10 mouse cellular contexts compared by ENCODE assay signal in genomic region chr12:3560596-3560995, GRCm38 (mm10). TPM values are rescaled to one million over a fixed set of nuclear protein-coding genes. Genes with fewer than 3 reads are reported as not detected.
A peak's percentile ranks its signal among the peaks of the same experiment; 100 is the strongest.
DNase-seq lines count a peak whose midpoint lies in the region; ATAC-seq and TF ChIP-seq lines count a peak whose summit lies in the region.
"Had no signal": no experiment of that assay in that cellular context is flagged by ENCODE, and none has a peak within 500 bp of the region (broad histone marks: within the 10 kb centered on the region; RNA-seq: fewer than 3 reads in every experiment).

No protein-coding gene starts in this region.

- H3K9me3 ChIP-seq in hindbrain, embryonic 11.5 days (ENCODE audit: control insufficient read depth, low read length) = no peaks in the 10 kb centered on the region
- H3K9me3 ChIP-seq in hindbrain, embryonic 13.5 days = no peaks in the 10 kb centered on the region
- no peaks in the 10 kb centered on the region for H3K9me3 ChIP-seq in kidney, postnatal 0 days (replicated peaks; ENCODE audit: low read length)
- H3K9me3 ChIP-seq: embryonic facial prominence, embryonic 12.5 days had no signal

- H3K27me3 ChIP-seq in hindbrain, embryonic 11.5 days (ENCODE audit: control insufficient read depth, insufficient read depth, low read length) = no peaks in the 10 kb centered on the region
- no peaks in the 10 kb centered on the region for H3K27me3 ChIP-seq in hindbrain, embryonic 13.5 days
- H3K27me3 ChIP-seq in kidney, postnatal 0 days (ENCODE audit: insufficient read depth, low read length) = no peaks in the 10 kb centered on the region
- H3K27me3 ChIP-seq: embryonic facial prominence, embryonic 12.5 days had no signal

- no peak overlapping the region for H3K4me3 ChIP-seq in hindbrain, embryonic 11.5 days (ENCODE audit: low read depth, low read length)
- H3K4me3 ChIP-seq in hindbrain, embryonic 13.5 days = no peak overlapping the region
- H3K4me3 ChIP-seq in kidney, postnatal 0 days (replicated peaks; ENCODE audit: low read depth, low read length) = no peak overlapping the region
- H3K4me3 ChIP-seq in lung, adult 2 months (replicated peaks; ENCODE audit: extremely low read depth, low read depth, low read length) = no peak overlapping the region
- H3K4me3 ChIP-seq: embryonic facial prominence, embryonic 12.5 days had no signal

- no peaks in the 10 kb centered on the region for H3K4me1 ChIP-seq in hindbrain, embryonic 11.5 days (replicated peaks; ENCODE audit: control insufficient read depth, insufficient read depth, low read length)
- H3K4me1 ChIP-seq in hindbrain, embryonic 13.5 days (replicated peaks) = no peaks in the 10 kb centered on the region
- no peaks in the 10 kb centered on the region for H3K4me1 ChIP-seq in kidney, postnatal 0 days (replicated peaks; ENCODE audit: insufficient read depth, low read length)
- no peaks in the 10 kb centered on the region for H3K4me1 ChIP-seq in lung, adult 2 months (ENCODE audit: control insufficient read depth, insufficient read depth, low read length)
- H3K4me1 ChIP-seq: embryonic facial prominence, embryonic 12.5 days had no signal

- 33% methylated on average over 1 of the region's 1 CpGs for WGBS in hindbrain, embryonic 11.5 days
- 32% methylated on average over 1 of the region's 1 CpGs for WGBS in hindbrain, embryonic 13.5 days
- 19% methylated on average over 1 of the region's 1 CpGs for WGBS in kidney, postnatal 0 days
- WGBS in lung, adult 2 months = 13% methylated on average over 1 of the region's 1 CpGs

- TF ChIP-seq CTCF in kidney, postnatal 0 days (IDR thresholded peaks at IDR 0.05; ENCODE audit: low read depth) = peak; percentile 78
- 0 out of 2 replicates have a peak, but pooled peaks have one; percentile 11 for TF ChIP-seq CTCF in lung, adult 2 months (IDR thresholded peaks at IDR 0.05; ENCODE audit: insufficient read depth, low read length)

- no peak for TF ChIP-seq POLR2A in lung, adult 2 months (IDR thresholded peaks at IDR 0.05; ENCODE audit: borderline replicate concordance, extremely low read depth, low read depth, low read length)

- H3K9ac ChIP-seq in hindbrain, embryonic 11.5 days (ENCODE audit: low read depth, low read length) = no peak overlapping the region
- no peak overlapping the region for H3K9ac ChIP-seq in hindbrain, embryonic 13.5 days
- no peak overlapping the region for H3K9ac ChIP-seq in kidney, postnatal 0 days (ENCODE audit: low read depth, low read length)
- H3K9ac ChIP-seq: embryonic facial prominence, embryonic 12.5 days had no signal

- peak; percentile 47 for DNase-seq in hindbrain, embryonic 11.5 days (ENCODE audit: low spot score)
- DNase-seq in R1 (ENCODE audit: low read depth, low spot score) = peak; percentile 86
- peak; percentile 89 for DNase-seq in kidney, postnatal 0 days (ENCODE audit: low spot score)
- DNase-seq in lung, adult 2 months = no peak
- peak; percentile 54 to 55 for DNase-seq in right cerebral cortex, postnatal 36 days (ENCODE audit: low spot score in 2 of 2)
- no peak for DNase-seq in cerebellum, postnatal 25 days

- ATAC-seq in hindbrain, embryonic 11.5 days (ENCODE audit: low FRiP score) = no peak
- ATAC-seq in hindbrain, embryonic 13.5 days (ENCODE audit: low FRiP score) = no peak
- ATAC-seq in frontal cortex, adult (ENCODE audit: low TSS enrichment) = peak; percentile 92
- peak; percentile 79 for ATAC-seq in kidney, postnatal 0 days (replicated peaks; ENCODE audit: low FRiP score, low read depth)

- no peaks in the 10 kb centered on the region for H3K36me3 ChIP-seq in hindbrain, embryonic 11.5 days (ENCODE audit: control insufficient read depth, insufficient read depth, low read length)
- no peaks in the 10 kb centered on the region for H3K36me3 ChIP-seq in hindbrain, embryonic 13.5 days
- H3K36me3 ChIP-seq in kidney, postnatal 0 days (ENCODE audit: insufficient read depth, low read length) = no peaks in the 10 kb centered on the region
- H3K36me3 ChIP-seq: embryonic facial prominence, embryonic 12.5 days had no signal

- H3K4me2 ChIP-seq in hindbrain, embryonic 11.5 days (replicated peaks; ENCODE audit: low read depth, low read length) = no peak overlapping the region
- no peak overlapping the region for H3K4me2 ChIP-seq in hindbrain, embryonic 13.5 days
- H3K4me2 ChIP-seq in kidney, postnatal 0 days (ENCODE audit: low read length) = no peak overlapping the region
- H3K4me2 ChIP-seq: embryonic facial prominence, embryonic 12.5 days had no signal

- no peak overlapping the region for H3K27ac ChIP-seq in hindbrain, embryonic 11.5 days (ENCODE audit: low read depth, low read length)
- no peak overlapping the region for H3K27ac ChIP-seq in hindbrain, embryonic 13.5 days
- H3K27ac ChIP-seq in kidney, postnatal 0 days = no peak overlapping the region
- H3K27ac ChIP-seq: embryonic facial prominence, embryonic 12.5 days; macrophage had no signal

RNA-seq across cellular contexts. Expression of gene Dtnb, which starts 11.6 kb away (rescaled TPM):
- 36.0 and 37.6 TPM in 2 replicates for polyA plus RNA-seq in hindbrain, embryonic 11.5 days (2014; fragmentation: Nextera tagmentation; extraction: Ambion mirVana)
- polyA plus RNA-seq in hindbrain, embryonic 13.5 days (2015; fragmentation: Nextera tagmentation; extraction: Ambion mirVana) = 40.6 and 40.9 TPM in 2 replicates
- 36.3 and 43.5 TPM in 2 replicates for polyA plus RNA-seq in kidney, postnatal 0 days (2015; fragmentation: Nextera tagmentation; extraction: Ambion mirVana)
- 23.4 and 27.9 TPM in 2 replicates for polyA plus RNA-seq in lung, adult 2 months (2012; rRNA removed)

Comparison
In these comparisons a context has a peak if more than half of its experiments do, and no peak if none do; other contexts are left out.
1. ATAC-seq: peak in frontal cortex, adult (single experiment) and kidney, postnatal 0 days (single experiment); none in hindbrain, embryonic 11.5 days (single experiment) and hindbrain, embryonic 13.5 days (single experiment).
2. DNase-seq: peak in hindbrain, embryonic 11.5 days (single experiment), R1 (single experiment), kidney, postnatal 0 days (single experiment) and right cerebral cortex, postnatal 36 days (2 of 2); none in lung, adult 2 months (single experiment) and cerebellum, postnatal 25 days (0 of 2).